Mouse (Mus musculus) R1 (cell line): ENCODE results near the gene Sycp3.
"Not testable (repeated sequence)": the region's sequence is repeated elsewhere in the genome, so short reads cannot be mapped to it uniquely, and the experiment has no call there.

Experiments
- DNase-seq: peaks from one replicate; pipeline ENCODE4 v3.0.0-alpha.2; 2018; ENCODE audit warnings: low read depth, low spot score

Gene Sycp3

DNA sequence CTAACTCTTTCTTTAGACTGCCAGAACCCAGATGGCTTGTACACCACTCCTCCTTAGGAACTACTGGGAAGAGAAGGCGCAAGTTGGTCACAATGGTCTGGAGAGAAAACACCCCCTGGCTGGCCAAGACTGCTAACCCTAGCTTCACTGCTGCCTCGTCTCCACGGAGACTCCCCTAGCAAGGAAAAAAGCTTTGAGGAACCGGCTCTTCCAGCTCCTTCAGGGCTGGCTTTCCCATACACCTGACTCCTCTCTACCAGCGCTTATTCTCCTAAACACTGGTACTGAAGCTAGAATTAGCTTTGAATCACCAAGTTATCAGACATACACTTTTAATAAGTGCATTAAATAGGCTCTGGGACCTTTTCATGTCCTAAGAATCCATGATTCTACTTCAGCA lies 40.6 kb downstream of the Sycp3 start:
- no peak for DNase-seq

DNA sequence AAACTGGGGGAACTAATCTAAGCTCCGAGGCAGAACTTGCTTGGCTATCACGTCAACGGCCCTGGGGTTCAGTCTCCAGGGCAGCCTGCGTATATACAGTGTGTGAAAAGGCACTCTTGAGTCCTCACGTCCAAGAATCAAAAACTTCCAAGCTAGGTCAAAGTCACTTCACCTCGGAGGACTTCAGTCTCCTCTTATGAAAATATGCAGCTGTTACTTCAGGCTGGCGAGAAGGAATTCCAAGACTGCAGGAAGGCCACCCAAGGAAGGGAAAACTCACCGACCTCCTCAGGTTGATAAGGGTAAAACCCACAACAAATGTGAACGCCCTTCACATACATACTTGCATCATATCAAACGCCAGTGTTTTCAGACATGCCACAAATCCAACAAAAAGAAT lies 42.0 kb downstream of the Sycp3 start:
- DNase-seq, result no peak

DNA sequence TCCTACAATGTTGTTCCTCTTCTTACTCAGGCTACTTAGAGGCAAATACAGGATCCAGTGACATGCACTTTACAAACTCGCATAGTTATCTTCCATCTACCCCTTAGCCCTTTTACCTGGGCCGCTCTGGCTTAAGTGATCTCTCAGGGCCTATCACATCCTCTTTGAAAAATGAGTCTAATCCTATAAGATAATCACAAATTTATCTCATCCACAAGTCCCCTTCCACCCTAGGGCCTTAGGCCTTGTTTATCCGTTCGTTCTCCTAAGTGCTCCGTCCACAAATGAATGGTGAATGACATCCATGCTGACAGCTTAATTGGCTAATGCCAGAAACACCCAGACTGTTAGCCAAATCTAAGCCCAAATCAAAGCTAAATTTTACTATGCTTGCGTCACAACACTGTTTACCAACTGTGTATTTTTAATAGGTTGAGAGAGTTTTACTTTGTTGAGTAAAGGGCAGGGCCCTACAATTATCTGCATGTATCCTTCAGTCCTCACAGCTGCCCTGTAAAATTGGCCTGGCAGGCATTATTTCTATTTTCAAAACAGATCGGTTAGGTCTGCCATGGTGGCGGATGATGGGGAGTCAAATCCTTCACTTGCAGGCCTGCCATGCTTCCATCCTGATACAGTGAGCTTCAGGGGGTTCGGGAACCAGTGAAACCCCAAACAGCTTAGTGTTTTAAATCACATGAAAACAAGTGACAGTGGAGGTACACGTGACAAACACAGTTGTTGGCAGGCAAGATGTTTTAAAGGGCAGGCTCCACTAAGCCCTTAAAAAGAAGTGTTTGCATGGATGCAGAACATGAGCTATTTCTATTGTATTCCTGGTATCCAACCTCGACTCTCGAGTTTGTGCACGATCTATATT lies 42.8 kb downstream of the Sycp3 start:
- no peak for DNase-seq

DNA sequence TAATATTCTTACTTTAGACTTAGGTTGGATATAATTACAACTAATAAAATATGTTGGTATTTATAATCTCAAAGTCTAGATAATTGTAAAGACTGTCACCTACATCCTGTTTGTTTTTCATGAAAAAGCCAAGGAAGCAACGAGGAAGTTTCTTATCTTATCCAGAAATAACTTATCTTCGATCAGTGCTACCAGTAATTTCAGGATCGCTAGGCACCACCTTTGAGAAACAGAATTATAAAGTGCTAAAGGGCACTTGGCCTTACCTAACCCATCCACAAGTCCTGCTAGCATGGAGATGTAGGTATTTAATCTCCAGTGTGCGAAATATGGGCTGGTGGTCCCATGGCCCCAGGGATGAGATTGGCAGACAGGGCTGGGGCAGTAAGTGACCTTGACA lies 43.5 kb downstream of the Sycp3 start:
- DNase-seq, result no peak

DNA sequence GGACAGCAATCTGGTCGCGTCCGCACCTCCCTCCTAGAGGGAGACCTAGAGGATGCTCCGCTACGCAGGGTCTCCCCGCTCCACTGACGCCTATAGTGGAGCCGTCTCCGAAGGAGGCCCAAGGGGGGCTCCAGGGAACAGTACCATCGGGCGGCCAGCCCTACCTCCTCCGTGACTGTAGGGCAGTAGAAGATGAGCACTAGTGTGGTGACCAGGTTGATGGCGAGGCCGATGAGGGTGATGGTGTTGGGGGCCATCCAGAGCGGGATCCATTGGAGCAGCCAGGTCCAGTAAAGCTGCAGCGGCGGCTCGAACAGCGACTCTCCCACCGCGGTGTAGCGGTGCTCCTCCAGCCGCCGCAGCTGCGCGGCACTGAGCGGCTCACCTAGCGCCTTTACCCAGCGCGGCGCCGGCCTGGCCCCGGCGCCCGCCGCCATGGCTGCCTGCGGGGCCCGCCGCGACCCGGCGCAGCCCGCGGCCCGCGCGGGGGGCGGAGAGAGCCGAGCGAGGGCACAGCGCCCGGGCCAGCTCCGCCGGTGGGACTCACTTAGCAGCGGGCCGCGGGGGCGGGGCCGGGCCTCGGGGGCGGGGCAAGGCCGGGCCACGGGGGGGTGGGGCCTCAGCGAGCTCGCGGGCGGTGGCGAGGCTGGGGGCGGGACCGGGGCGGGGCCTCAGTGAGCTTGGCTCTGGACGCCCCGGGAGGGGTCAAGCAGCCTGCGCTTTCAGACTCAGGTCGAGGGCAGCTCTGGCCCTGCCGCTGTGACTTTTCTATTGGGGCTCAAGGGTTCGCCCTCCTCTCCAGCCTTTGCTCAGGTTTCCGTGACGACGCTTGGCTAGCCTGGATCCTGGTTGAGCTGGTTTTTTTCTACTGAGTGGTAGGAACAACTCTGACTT lies 44.3 kb downstream of the Sycp3 start, which contains the start of gene Chpt1:
Gene Chpt1 (minus strand): TSS at position 653 of the 894 bp plus-strand sequence.
- peak; percentile 85 for DNase-seq

DNA sequence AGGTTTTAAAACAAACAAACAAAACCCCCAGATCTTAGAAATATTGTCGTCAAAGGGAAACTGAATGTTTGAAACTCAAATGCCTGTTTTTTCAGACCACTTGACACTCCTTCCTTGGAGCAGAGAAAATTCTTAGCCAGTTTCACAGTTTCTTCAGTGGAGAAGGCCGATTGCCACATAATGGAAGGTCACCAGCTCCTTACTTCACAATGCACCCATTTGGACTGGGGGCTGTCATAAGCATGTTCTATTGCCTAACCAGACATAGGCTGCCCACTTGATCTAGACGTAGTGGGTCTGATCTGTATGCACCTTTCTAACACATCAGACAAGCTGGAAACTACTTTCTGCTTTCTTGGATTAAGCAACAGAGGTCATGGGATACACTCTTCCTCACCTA lies 45.1 kb downstream of the Sycp3 start:
- no peak for DNase-seq

DNA sequence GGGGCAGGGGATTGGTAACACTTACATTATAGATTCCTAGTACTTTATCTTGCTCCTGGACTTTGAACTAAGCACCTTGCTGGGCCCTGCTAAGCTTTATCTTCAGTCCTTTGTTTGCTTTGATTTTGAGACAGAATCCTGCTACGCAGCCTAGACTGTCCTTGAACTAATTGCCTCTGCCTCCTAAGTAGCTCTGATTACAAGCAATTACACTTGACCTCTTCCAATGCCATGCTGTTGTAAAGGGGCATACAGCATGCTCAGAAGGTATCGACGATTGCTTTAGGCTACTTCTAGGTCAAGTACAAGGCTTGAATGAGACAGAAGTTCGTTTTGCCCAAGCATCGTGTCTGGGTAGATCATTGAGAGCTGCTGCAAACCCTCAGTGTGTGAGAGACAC lies 45.9 kb downstream of the Sycp3 start:
- no peak for DNase-seq

DNA sequence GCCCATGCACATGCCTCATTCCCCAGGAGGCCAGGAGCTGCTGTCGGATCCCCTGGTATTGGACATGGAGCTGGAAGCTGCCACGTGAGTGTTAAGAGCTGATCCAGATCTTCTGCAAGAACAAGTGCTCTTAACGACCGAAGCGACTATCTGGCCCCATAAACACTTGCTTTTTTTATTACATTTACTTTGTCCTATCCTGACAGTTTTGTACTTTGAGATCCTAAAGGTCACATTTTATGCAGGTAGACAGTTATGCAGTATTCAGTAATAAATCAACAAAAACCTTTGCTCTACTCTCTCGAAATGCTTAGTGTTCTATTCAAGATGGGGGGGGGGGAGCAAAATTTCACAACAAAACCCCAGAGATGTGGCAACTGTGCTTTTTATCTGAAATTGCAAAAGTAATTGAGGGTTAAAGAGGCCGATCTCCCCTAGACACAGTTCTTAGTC lies 48.3 kb downstream of the Sycp3 start:
- no peak for DNase-seq

DNA sequence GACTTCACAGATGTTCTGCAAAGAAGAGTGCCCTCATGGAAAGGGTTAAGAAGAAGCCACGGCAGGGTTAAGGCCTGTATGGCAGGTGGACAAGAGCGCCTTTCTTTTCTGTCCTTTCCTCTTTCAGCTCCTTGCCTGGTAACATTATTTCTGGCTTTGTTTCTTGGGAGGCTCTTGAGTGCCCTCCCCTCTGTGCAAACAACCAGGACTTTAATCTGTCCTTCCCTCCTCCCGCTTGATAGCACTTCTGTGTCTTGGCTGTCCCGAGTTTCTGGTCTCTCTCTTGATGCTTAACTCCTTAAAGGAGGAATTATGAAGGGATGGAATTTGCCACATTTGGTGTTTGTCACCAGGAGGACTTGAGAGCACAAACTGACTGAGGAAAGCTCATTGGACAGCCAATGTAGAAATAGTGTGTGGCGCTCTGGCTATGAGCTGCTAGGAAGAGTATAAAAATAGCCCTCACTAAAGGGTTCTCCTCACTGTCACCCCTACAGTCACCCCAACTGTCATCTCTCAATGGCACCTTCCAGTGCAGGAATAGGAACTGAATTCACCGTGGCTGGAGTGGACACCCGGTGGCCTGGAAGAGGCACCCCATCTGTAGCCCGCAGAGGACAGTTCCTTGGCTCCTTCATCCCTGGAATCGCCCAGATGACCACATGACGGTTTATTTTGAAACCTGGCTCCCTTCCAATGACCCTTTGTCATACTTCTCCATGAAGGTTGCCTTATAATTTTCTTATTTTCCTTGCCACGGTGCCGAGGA lies 51.3 kb downstream of the Sycp3 start:
- no peak for DNase-seq

DNA sequence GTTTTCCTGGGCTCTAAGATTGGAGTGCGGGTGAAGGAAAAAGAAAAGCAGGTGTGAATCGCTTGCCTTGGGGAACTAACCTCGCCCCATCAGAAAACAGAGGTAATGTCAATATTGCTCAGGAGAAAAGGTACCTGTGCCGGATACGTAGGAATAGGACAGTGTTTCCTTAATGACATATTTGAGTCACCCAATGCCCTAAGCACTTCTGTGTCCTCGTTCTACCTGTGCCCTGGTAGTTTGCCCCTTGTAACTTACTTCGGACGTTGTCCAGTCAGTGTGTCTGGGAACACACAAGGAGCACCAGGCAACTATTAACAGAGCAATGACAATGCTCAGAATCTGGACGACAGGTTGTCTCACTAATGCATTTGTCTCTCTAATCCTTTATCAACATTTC lies 52.0 kb downstream of the Sycp3 start:
- DNase-seq, result no peak

DNA sequence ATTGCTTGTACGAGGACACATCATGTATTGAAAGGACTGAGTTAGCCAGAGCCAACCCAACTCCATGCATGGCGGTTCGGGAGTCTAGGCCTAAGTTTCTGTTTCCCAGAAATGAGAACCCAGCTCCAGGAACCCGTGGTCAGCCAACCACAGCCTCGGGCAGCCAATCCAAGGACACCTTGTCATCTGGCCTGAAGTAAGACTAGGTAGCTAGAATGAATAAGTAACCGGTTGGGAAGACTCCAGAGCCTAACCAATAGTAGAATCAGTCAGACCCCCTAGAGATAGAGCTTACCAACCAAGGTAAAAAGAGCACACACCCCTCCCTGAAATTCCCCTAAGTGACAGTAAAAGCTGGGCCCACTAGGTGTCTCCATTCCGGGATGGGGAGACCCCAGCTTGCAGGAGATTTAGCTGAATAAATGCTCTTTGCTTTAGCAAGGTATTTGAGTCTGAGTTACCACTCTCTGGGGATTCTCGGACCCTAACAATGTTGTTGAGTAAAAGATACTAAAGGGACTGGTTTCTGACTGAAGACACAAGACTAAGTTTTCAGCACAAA lies 54.3 kb downstream of the Sycp3 start:
- peak; percentile 84 for DNase-seq

DNA sequence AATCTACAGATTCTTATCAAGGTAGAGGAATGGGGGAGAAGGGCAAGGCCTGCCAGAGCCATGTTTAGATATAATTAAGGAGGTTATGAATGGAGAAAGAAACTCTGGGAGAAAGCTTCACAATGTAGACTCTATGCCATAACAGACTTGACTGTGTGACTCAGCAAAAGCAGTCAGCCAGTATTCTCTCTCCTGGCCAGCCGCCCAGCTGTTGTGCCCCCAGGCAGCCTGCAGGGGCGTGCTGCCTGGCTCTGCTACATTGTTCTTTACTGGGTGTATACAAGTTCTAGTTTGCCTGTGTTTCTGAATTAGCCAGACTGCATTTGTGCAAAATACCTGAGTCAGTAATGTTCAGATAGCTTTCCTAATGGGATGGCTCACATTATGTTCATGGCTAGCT lies 55.1 kb downstream of the Sycp3 start:
- peak; percentile 84 for DNase-seq

DNA sequence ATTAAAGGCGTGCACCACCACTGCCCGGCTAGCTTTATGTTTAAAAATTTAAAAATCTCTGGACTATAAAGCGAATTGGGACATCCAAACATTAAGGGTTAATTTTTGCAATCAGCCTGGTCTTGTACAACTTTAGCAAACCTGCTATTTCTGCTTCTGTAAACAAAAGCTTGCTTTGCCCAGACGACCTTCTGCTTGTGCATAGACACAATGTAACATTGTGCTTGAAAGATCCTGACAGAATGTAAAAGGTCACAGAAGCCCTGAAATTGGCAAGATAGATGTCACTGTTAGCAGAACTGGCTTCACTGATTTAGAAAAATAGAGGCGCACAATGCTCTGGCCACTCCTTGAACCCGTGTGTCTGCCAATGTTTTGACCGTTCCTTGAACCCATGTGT lies 55.7 kb downstream of the Sycp3 start:
- not testable (repeated sequence) for DNase-seq

DNA sequence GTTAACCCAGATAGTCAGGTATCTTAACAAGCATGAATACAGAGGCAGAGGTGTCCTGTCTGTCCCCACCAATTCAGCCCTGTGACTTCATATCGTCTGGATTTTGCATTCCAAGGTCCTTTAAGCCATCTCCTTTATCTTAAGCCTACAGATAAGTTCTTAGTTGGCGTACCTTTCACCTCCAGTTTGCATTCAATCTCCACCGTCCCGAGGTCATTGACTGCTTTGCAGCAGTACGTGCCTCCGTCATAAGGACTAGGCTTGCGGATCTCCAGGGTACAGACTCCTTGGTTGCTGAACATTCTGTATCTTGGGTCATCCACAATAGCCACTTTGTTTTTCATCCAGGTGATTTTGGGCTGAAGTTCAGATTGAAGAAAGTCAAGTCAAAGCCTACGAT lies 63.4 kb downstream of the Sycp3 start:
- no peak for DNase-seq
